Mouse (Mus musculus) kidney, embryonic 14.5 days (tissue): Measurements from ENCODE around the gene Hist1h3e. TPM values are rescaled to one million over a fixed set of nuclear protein-coding genes. Genes with fewer than 3 reads are reported as not detected.

Experiments used
- microRNA-seq: library from miRNA; unstranded; fragments of <30 nt; microRNA quantifications from one replicate; pipeline ENCODE4, GENCODE M21; 2016
- polyA plus RNA-seq: library from polyadenylated mRNA; unstranded; fragments of >200 nt; fragmentation: Nextera tagmentation; extraction: Ambion mirVana; gene quantifications from 2 replicates; pipeline ENCODE4 v1.2.1, GENCODE M21; 2014

Gene Hist1h3e
- polyA plus RNA-seq, 1 experiment from 2014 or later: 11.4 TPM

Small RNAs within 50 kb of the gene (microRNA-seq; reads per million reads assigned to microRNA genes)
- gene Gm44297 (not detected), gene Gm44359 (not detected), gene Gm44394 (not detected), gene n-TStga1 (1.7 reads per million)

Other genes with a start within 250 kb of the Hist1h3e start
- gene Zfp322a, start 193.2 kb downstream of the Hist1h3e start, polyA plus RNA-seq: 43.9 and 55.5 TPM in 2 replicates
- gene Abt1, start 138.5 kb downstream of the Hist1h3e start, polyA plus RNA-seq: 12.5 and 13.5 TPM in 2 replicates
- gene Btn1a1, start 96.5 kb downstream of the Hist1h3e start, polyA plus RNA-seq: 0.09 TPM in 2 replicates
- gene Btn2a2, start 73.5 kb downstream of the Hist1h3e start, polyA plus RNA-seq: 0.31 and 0.87 TPM in 2 replicates
- gene Hist1h4h, start 31.3 kb downstream of the Hist1h3e start, polyA plus RNA-seq: 6.1 and 9.9 TPM in 2 replicates
- gene Hist1h2af, start 28.5 kb downstream of the Hist1h3e start, polyA plus RNA-seq: 13.8 and 28.7 TPM in 2 replicates
- 8.2 and 12.5 TPM in 2 replicates for gene Hist1h3g, start 26.9 kb downstream of the Hist1h3e start, polyA plus RNA-seq
- 1.4 and 2.9 TPM in 2 replicates for gene Hist1h2bh, start 19.0 kb downstream of the Hist1h3e start, polyA plus RNA-seq
- 1.2 and 2.0 TPM in 2 replicates for gene Hist1h3f, start 18.3 kb downstream of the Hist1h3e start, polyA plus RNA-seq
- 1.1 and 2.9 TPM in 2 replicates for gene Hist1h4f, start 10.7 kb downstream of the Hist1h3e start, polyA plus RNA-seq
- 0.70 and 1.2 TPM in 2 replicates for gene Hist1h1d, start 9.1 kb downstream of the Hist1h3e start, polyA plus RNA-seq
- 114 and 155 TPM in 2 replicates for gene Hist1h2ae, start 8.9 kb upstream of the Hist1h3e start, polyA plus RNA-seq
- gene Hist1h2bg, start 9.0 kb upstream of the Hist1h3e start, polyA plus RNA-seq: 7.9 and 12.9 TPM in 2 replicates
- 6.7 and 10.8 TPM in 2 replicates for gene Hist1h2bf, start 11.8 kb upstream of the Hist1h3e start, polyA plus RNA-seq
- gene Hist1h2ad, start 12.0 kb upstream of the Hist1h3e start, polyA plus RNA-seq: 2.9 and 5.3 TPM in 2 replicates
- 12.0 and 14.7 TPM in 2 replicates for gene Hist1h3d, start 13.4 kb upstream of the Hist1h3e start, polyA plus RNA-seq
- gene Hist1h4d, start 19.2 kb upstream of the Hist1h3e start, polyA plus RNA-seq: 113 and 136 TPM in 2 replicates
- gene Hist1h2be, start 58.8 kb upstream of the Hist1h3e start, polyA plus RNA-seq: 2.9 and 3.1 TPM in 2 replicates
- gene Hist1h1e, start 60.2 kb upstream of the Hist1h3e start, polyA plus RNA-seq: 17.6 and 20.4 TPM in 2 replicates
- 1.3 and 1.9 TPM in 2 replicates for gene Hist1h2ac, start 121.6 kb upstream of the Hist1h3e start, polyA plus RNA-seq
- 54.0 and 60.2 TPM in 2 replicates for gene Hist1h2bc, start 121.8 kb upstream of the Hist1h3e start, polyA plus RNA-seq
- gene Hist1h1t, start 133.4 kb upstream of the Hist1h3e start, polyA plus RNA-seq: not detected in 2 replicates
- gene Hist1h4c, start 136.1 kb upstream of the Hist1h3e start, polyA plus RNA-seq: 9.0 and 15.0 TPM in 2 replicates
- 6.0 and 7.6 TPM in 2 replicates for gene Hfe, start 148.5 kb upstream of the Hist1h3e start, polyA plus RNA-seq
- gene Hist1h1c, start 176.4 kb upstream of the Hist1h3e start, polyA plus RNA-seq: 21.6 and 28.4 TPM in 2 replicates
- gene Hist1h3c, start 183.2 kb upstream of the Hist1h3e start, polyA plus RNA-seq: 12.7 and 18.3 TPM in 2 replicates
- gene Hist1h2bb, start 184.4 kb upstream of the Hist1h3e start, polyA plus RNA-seq: 2.7 and 6.8 TPM in 2 replicates
- gene Hist1h2ab, start 188.8 kb upstream of the Hist1h3e start, polyA plus RNA-seq: 70.3 and 91.4 TPM in 2 replicates
- 12.5 and 22.2 TPM in 2 replicates for gene Hist1h3b, start 189.9 kb upstream of the Hist1h3e start, polyA plus RNA-seq
- 7.0 and 9.2 TPM in 2 replicates for gene Hist1h4b, start 194.6 kb upstream of the Hist1h3e start, polyA plus RNA-seq
- gene Hist1h4a, start 198.9 kb upstream of the Hist1h3e start, polyA plus RNA-seq: 1.3 and 1.9 TPM in 2 replicates
- gene Hist1h3a, start 200.0 kb upstream of the Hist1h3e start, polyA plus RNA-seq: 8.8 and 11.6 TPM in 2 replicates
- 3.5 and 6.5 TPM in 2 replicates for gene Hist1h1a, start 201.3 kb upstream of the Hist1h3e start, polyA plus RNA-seq
- gene Trim38, start 207.5 kb upstream of the Hist1h3e start, polyA plus RNA-seq: not detected in 2 replicates
- gene Slc17a2, start 244.6 kb upstream of the Hist1h3e start, polyA plus RNA-seq: 0.07 and 0.12 TPM in 2 replicates